Mouse (Mus musculus) adipocyte (in vitro differentiated cells): ENCODE measurements around the gene Skint2.

Source experiments
- DNase-seq: peaks from one replicate; pipeline ENCODE4 v3.0.0-alpha.2; 2016; ENCODE audit warnings: low spot score

Skint2 gene

DNA sequence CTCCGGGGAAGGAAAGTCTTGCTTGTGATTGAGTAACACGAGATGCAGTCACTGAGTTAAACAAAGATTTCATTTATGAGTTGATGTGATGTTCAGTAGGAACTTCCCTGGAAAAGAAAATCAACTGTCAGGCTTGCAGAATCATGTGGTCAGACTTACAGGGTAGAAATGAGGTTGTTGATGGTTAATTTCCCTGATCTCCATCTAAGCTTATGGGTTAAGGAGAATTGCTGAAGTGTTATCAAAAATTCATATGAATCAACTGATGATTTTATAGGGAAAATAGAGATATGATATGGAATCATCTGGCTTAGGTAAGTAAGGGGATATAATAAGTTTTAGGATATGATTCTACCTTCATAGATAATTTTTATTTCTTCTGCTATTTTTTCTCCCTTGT is at the start of gene Skint2:
Gene Skint2 (plus strand): TSS at position 301 of the 400 bp plus-strand sequence.
- DNase-seq, result no peak
